Mouse (Mus musculus): ENCODE results near the gene Ankfy1. TPM values are rescaled to one million over a fixed set of nuclear protein-coding genes. Genes with fewer than 3 reads are reported as not detected.

Ankfy1 gene
- polyA plus RNA-seq (2015; fragmentation: Nextera tagmentation; extraction: Ambion mirVana): 21.3 and 25.5 TPM in 2 replicates

GRCm38 (mm10) chr11:72689551-72690510 is at the start of gene Ankfy1:
TSS of gene Ankfy1 (plus strand) at chr11:72690006.
- peak within 1 kb of the TSS; percentile 85 for H3K9ac ChIP-seq
- peak within 1 kb of the TSS; percentile 84 for H3K4me3 ChIP-seq
- H3K27ac ChIP-seq: peak within 1 kb of the TSS; percentile 85
- H3K4me2 ChIP-seq: peak within 1 kb of the TSS; percentile 91
- no peaks in the 10 kb centered on the region for H3K9me3 ChIP-seq (replicated peaks)
- peaks cover 24% of the 10 kb centered on the region for H3K4me1 ChIP-seq
- no peaks in the 10 kb centered on the region for H3K27me3 ChIP-seq
- peaks cover 6% of the 10 kb centered on the region; the same call in 1 of the 2 replicates for H3K36me3 ChIP-seq (ENCODE audit: poor library complexity, severe bottlenecking)
- peak; percentile 98 for ATAC-seq
- under 1% methylated on average over 56 of the region's 56 CpGs for WGBS

- Histone ChIP-seq H3K4me3 (no peak overlapping the region), H3K27ac (no peak overlapping the region), H3K4me1 (peaks cover 8% of the 10 kb centered on the region), H3K9me3 (replicated peaks) (no peaks in the 10 kb centered on the region; the same call in 1 of the 2 replicates), H3K27me3 (no peaks in the 10 kb centered on the region), H3K4me2 (no peak overlapping the region), H3K36me3 (ENCODE audit: poor library complexity, severe bottlenecking) (peaks cover 3% of the 10 kb centered on the region; the same call in 1 of the 2 replicates), H3K9ac (no peak overlapping the region)
- 10% methylated on average over 4 of the region's 4 CpGs for WGBS
- ATAC-seq: no peak
Measured at GRCm38 (mm10) chr11:72642730-72643129, 47.1 kb upstream of the Ankfy1 start.

GRCm38 (mm10) chr11:72645386-72645785 is 44.4 kb upstream of the Ankfy1 start:
- H3K27me3 ChIP-seq: no peaks in the 10 kb centered on the region

DNA sequence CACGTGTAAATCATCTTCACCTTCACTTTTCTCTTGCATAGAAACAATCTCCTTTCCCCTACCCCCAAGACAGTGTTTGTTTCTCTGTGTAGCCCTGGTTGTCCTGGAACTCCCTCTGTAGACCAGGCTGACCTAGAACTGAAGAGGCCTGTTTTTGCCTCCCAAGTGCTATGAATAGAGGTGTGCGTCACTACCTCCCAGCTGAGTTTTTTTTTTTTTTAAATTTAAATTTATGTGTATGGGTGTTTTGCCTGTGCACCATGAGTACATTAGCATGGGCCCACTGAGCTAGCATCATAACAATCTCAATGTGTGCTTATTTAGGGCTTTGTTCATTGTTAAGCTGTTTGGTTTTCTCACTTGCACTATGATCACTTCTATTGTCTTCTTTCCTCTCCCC is 39.5 kb upstream of the Ankfy1 start:
- H3K27me3 ChIP-seq: no peaks in the 10 kb centered on the region
- no peak overlapping the region for H3K4me3 ChIP-seq
- H3K9me3 ChIP-seq (replicated peaks): no peaks in the 10 kb centered on the region
- H3K36me3 ChIP-seq (ENCODE audit: poor library complexity, severe bottlenecking): no peaks in the 10 kb centered on the region
- no peaks in the 10 kb centered on the region for H3K4me1 ChIP-seq
- no peak overlapping the region for H3K4me2 ChIP-seq
- H3K9ac ChIP-seq: no peak overlapping the region
- no peak overlapping the region for H3K27ac ChIP-seq
- no peak for ATAC-seq
- WGBS: 90% methylated on average over 2 of the region's 2 CpGs

More at GRCm38 (mm10) chr11:72645386-72645785, 44.4 kb upstream of the Ankfy1 start:
- peaks cover 5% of the 10 kb centered on the region; the same call in 1 of the 2 replicates for H3K4me1 ChIP-seq
- no peak for ATAC-seq
- WGBS: 90% methylated on average over 5 of the region's 5 CpGs
- H3K9me3 ChIP-seq (replicated peaks): no peaks in the 10 kb centered on the region; the same call in 1 of the 2 replicates
- H3K4me3 ChIP-seq: no peak overlapping the region
- no peak overlapping the region for H3K27ac ChIP-seq
- H3K36me3 ChIP-seq (ENCODE audit: poor library complexity, severe bottlenecking): peaks cover 3% of the 10 kb centered on the region; the same call in 1 of the 2 replicates
- no peak overlapping the region for H3K9ac ChIP-seq
- H3K4me2 ChIP-seq: no peak overlapping the region

GRCm38 (mm10) chr11:72659918-72660317 is 29.9 kb upstream of the Ankfy1 start:
- Histone ChIP-seq H3K27ac (no peak overlapping the region), H3K9me3 (replicated peaks) (no peaks in the 10 kb centered on the region), H3K27me3 (no peaks in the 10 kb centered on the region), H3K4me2 (no peak overlapping the region), H3K4me1 (no peaks in the 10 kb centered on the region), H3K4me3 (no peak overlapping the region), H3K36me3 (ENCODE audit: poor library complexity, severe bottlenecking) (no peaks in the 10 kb centered on the region), H3K9ac (no peak overlapping the region)
- no peak for ATAC-seq

GRCm38 (mm10) chr11:72660359-72660758 is 29.4 kb upstream of the Ankfy1 start:
- no peaks in the 10 kb centered on the region for H3K4me1 ChIP-seq
- H3K36me3 ChIP-seq (ENCODE audit: poor library complexity, severe bottlenecking): no peaks in the 10 kb centered on the region
- H3K27me3 ChIP-seq: no peaks in the 10 kb centered on the region
- 90% methylated on average over 1 of the region's 1 CpGs for WGBS
- no peak for ATAC-seq
- H3K27ac ChIP-seq: no peak overlapping the region
- no peaks in the 10 kb centered on the region for H3K9me3 ChIP-seq (replicated peaks)
- no peak overlapping the region for H3K4me3 ChIP-seq
- no peak overlapping the region for H3K9ac ChIP-seq
- H3K4me2 ChIP-seq: no peak overlapping the region

DNA sequence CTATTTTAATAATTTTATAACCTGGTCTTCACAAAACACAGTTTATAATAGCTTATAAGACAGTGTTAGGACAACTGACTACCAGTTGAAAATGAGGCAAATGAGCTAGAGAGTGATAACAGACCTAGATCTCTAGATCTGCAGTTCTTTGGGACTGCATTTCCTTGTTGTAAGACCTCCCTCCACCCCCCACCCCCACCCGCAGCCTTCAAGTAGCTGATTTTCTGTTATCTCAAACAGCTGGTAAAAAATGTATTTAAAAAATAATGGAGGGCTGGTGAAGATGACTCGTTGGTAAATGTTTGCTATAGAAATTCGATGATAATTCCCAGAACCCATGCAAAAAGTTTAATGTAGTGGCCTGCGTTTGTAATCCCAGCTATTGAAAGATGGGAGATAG is 25.2 kb upstream of the Ankfy1 start:
- H3K9me3 ChIP-seq (replicated peaks): no peaks in the 10 kb centered on the region
- peaks cover 9% of the 10 kb centered on the region for H3K36me3 ChIP-seq (ENCODE audit: poor library complexity, severe bottlenecking)
- no peaks in the 10 kb centered on the region for H3K4me1 ChIP-seq
- ATAC-seq: no peak
- H3K9ac ChIP-seq: no peak overlapping the region
- H3K4me3 ChIP-seq: no peak overlapping the region
- WGBS: 94% methylated on average over 4 of the region's 4 CpGs
- H3K4me2 ChIP-seq: no peak overlapping the region
- no peaks in the 10 kb centered on the region for H3K27me3 ChIP-seq
- H3K27ac ChIP-seq: no peak overlapping the region

- Histone ChIP-seq H3K27me3 (no peaks in the 10 kb centered on the region), H3K9ac (no peak overlapping the region), H3K4me2 (no peak overlapping the region), H3K4me1 (no peaks in the 10 kb centered on the region), H3K4me3 (no peak overlapping the region), H3K36me3 (ENCODE audit: poor library complexity, severe bottlenecking) (peaks cover 12% of the 10 kb centered on the region), H3K27ac (no peak overlapping the region), H3K9me3 (replicated peaks) (no peaks in the 10 kb centered on the region)
- no peak for ATAC-seq
Measured at GRCm38 (mm10) chr11:72670634-72671033, 19.2 kb upstream of the Ankfy1 start.

GRCm38 (mm10) chr11:72671294-72671988 is 18.4 kb upstream of the Ankfy1 start:
- Histone ChIP-seq H3K4me2 (no peak overlapping the region), H3K27me3 (no peaks in the 10 kb centered on the region), H3K4me3 (no peak overlapping the region), H3K4me1 (no peaks in the 10 kb centered on the region), H3K9ac (no peak overlapping the region), H3K36me3 (ENCODE audit: poor library complexity, severe bottlenecking) (peaks cover 10% of the 10 kb centered on the region), H3K9me3 (replicated peaks) (no peaks in the 10 kb centered on the region), H3K27ac (no peak overlapping the region)
- WGBS: 87% methylated on average over 6 of the region's 6 CpGs
- no peak for ATAC-seq

DNA sequence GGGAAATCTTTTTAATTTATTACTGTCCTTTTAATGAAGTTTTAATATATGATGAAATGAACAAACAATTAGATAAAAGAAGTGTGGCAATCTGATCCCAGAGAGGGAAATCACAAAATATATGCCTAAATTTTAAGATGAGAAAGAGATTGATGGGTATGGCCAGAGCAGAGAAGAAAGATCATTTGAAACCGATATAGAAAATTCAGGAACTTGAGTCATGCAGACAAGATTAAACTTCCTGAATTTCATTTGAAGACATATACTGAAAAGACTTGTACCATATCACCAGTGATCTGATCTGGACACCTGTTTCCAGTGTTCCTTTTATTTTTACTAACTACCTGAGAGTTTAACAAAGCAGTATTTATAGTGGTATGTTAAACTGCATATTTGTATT is 17.4 kb upstream of the Ankfy1 start:
- Histone ChIP-seq H3K27ac (no peak overlapping the region), H3K9ac (no peak overlapping the region), H3K4me2 (no peak overlapping the region), H3K27me3 (no peaks in the 10 kb centered on the region), H3K36me3 (ENCODE audit: poor library complexity, severe bottlenecking) (peaks cover 7% of the 10 kb centered on the region; the same call in 1 of the 2 replicates), H3K4me1 (no peaks in the 10 kb centered on the region), H3K9me3 (replicated peaks) (no peaks in the 10 kb centered on the region), H3K4me3 (no peak overlapping the region)
- WGBS: 92% methylated on average over 1 of the region's 1 CpGs
- no peak for ATAC-seq

DNA sequence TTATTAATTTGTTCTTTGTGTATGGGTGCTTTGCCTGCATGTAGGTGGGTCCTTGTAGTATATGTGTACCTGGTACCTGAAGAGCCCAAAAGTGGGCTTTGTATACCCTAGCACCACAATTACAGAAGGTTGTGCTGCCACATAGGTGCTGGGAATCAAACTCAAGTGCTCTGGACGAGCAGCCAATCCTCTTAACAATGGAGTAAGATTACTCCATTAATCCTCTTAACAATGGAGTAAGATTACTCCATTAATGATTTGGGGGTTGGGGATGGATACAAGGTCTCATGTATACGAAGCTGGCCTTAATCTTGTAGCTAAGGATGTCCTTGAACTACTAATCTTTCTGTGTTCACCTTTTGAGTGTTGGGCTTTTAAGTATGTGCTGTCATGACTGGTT is 14.5 kb upstream of the Ankfy1 start:
- ATAC-seq: no peak
- no peak overlapping the region for H3K27ac ChIP-seq

DNA sequence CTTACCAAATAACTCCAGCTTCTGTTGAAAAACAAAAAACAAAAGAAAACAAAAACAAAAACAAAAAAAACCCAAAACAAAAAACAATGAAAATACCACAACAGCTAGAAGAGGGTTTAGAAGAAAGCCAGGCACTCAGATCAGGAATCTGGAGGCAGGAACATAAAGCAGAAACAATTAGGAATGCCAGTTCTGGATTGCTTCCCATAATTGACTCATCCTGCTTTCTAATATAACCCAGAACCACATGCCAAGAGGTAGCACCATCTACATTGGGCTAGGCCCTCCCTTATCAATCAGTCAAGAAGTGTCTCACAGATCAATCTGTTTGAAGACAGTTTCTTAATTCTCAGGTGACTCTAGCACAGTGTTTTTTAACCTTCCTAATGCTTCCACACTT is 9.1 kb upstream of the Ankfy1 start:
- Histone ChIP-seq H3K9ac (no peak overlapping the region), H3K27me3 (no peaks in the 10 kb centered on the region), H3K27ac (no peak overlapping the region), H3K4me2 (no peak overlapping the region), H3K4me1 (no peaks in the 10 kb centered on the region), H3K9me3 (replicated peaks) (no peaks in the 10 kb centered on the region), H3K4me3 (no peak overlapping the region), H3K36me3 (ENCODE audit: poor library complexity, severe bottlenecking) (peaks cover 18% of the 10 kb centered on the region)
- no peak for ATAC-seq

More for the DNA sequence above, 14.5 kb upstream of the Ankfy1 start:
- Histone ChIP-seq H3K36me3 (ENCODE audit: poor library complexity, severe bottlenecking) (0 out of 2 replicates have a peak, but pooled peaks cover 4% of the 10 kb centered on the region), H3K4me3 (no peak overlapping the region), H3K4me2 (no peak overlapping the region), H3K4me1 (no peaks in the 10 kb centered on the region), H3K9me3 (replicated peaks) (no peaks in the 10 kb centered on the region), H3K9ac (no peak overlapping the region), H3K27me3 (no peaks in the 10 kb centered on the region)
- 38% methylated on average over 2 of the region's 2 CpGs for WGBS
